ENCODE assay signal across 24 mouse cellular contexts in genomic region chr1:93387198-93387597, GRCm38 (mm10).
"Had no signal": no experiment of that assay in that cellular context is flagged by ENCODE, and none has a peak within 500 bp of the region (broad histone marks: within the 10 kb centered on the region; RNA-seq: fewer than 3 reads in every experiment).

No protein-coding gene starts in this region.

- H3K9me3 ChIP-seq: heart, embryonic 15.5 days; hindbrain, embryonic 13.5 days; hindbrain, embryonic 15.5 days; limb, embryonic 10.5 days; limb, embryonic 12.5 days had no signal

- H3K4me1 ChIP-seq: heart, embryonic 13.5 days; heart, embryonic 15.5 days; hindbrain, embryonic 13.5 days; hindbrain, embryonic 15.5 days; limb, embryonic 10.5 days; limb, embryonic 12.5 days had no signal

- H3K27me3 ChIP-seq: heart, embryonic 13.5 days; heart, embryonic 15.5 days; hindbrain, embryonic 13.5 days; hindbrain, embryonic 15.5 days; limb, embryonic 12.5 days had no signal

- H3K9ac ChIP-seq: forebrain, postnatal 0 days; heart, embryonic 13.5 days; heart, embryonic 15.5 days; hindbrain, embryonic 13.5 days; hindbrain, embryonic 15.5 days; limb, embryonic 12.5 days had no signal

- H3K4me2 ChIP-seq: heart, embryonic 11.5 days; heart, embryonic 13.5 days; heart, embryonic 15.5 days; hindbrain, embryonic 13.5 days; hindbrain, embryonic 15.5 days; limb, embryonic 12.5 days; liver, embryonic 11.5 days had no signal

- ATAC-seq: forebrain, postnatal 0 days; hindbrain, postnatal 0 days had no signal

- H3K4me3 ChIP-seq: heart, adult 2 months; heart, embryonic 13.5 days; heart, embryonic 15.5 days; hindbrain, embryonic 13.5 days; hindbrain, embryonic 15.5 days; layer of hippocampus, adult 2 months; left cerebral cortex, adult 2 months; limb, embryonic 10.5 days; limb, embryonic 12.5 days had no signal

- H3K36me3 ChIP-seq: heart, embryonic 13.5 days; heart, embryonic 15.5 days; hindbrain, embryonic 13.5 days; hindbrain, embryonic 15.5 days; limb, embryonic 10.5 days; limb, embryonic 12.5 days had no signal

- DNase-seq: forebrain, postnatal 0 days; gastrocnemius, postnatal 14 days; gastrocnemius, postnatal 36 days; heart, adult 11 months; heart, adult 2 months; heart, postnatal 14 days; heart, postnatal 36 days; kidney, adult 11 months; kidney, adult 2 months; kidney, postnatal 10 days; kidney, postnatal 25 days; kidney, postnatal 4 days; liver had no signal

- H3K27ac ChIP-seq: heart, adult 2 months; heart, embryonic 13.5 days; heart, embryonic 15.5 days; hindbrain, embryonic 13.5 days; hindbrain, embryonic 15.5 days; hindbrain, postnatal 0 days; layer of hippocampus, adult 2 months; left cerebral cortex, adult 2 months; limb, embryonic 10.5 days; limb, embryonic 12.5 days had no signal
